Mouse (Mus musculus) liver, postnatal 0 days (tissue): Measurements from ENCODE around the gene Rab3gap2.

Experiments used
- CTCF ChIP-seq: sonication (generic); IDR thresholded peaks from 2 replicates; pipeline ENCODE4 v1.5.1; 2016; ENCODE audit warnings: antibody characterized with exemption, low read depth
- EP300 ChIP-seq: IDR thresholded peaks from 2 replicates; pipeline ENCODE4 v1.6.1; 2016; ENCODE audit warnings: antibody characterized with exemption, low read depth, mild to moderate bottlenecking

GRCm38 (mm10) chr1:185247429-185248085, 43.6 kb downstream of the Rab3gap2 start:
- TF ChIP-seq CTCF (no peak), EP300 (no peak)
